Mouse (Mus musculus): Measurements from ENCODE around the gene Mmel1.

Mmel1 gene

GRCm38 (mm10) chr4:154904185-154905071 lies 35.0 kb downstream of the Mmel1 start:
- DNase-seq (ENCODE audit: low read depth, low spot score): peak; percentile 91

GRCm38 (mm10) chr4:154907833-154908232 lies 38.4 kb downstream of the Mmel1 start:
- peak; percentile 73 for DNase-seq (ENCODE audit: low read depth, low spot score)

- DNase-seq (ENCODE audit: low read depth, low spot score): no peak
Observed at GRCm38 (mm10) chr4:154908490-154908889, 39.1 kb downstream of the Mmel1 start.

GRCm38 (mm10) chr4:154910606-154911522 lies 41.5 kb downstream of the Mmel1 start:
- no peak for DNase-seq (ENCODE audit: low read depth, low spot score)

GRCm38 (mm10) chr4:154911644-154912043 lies 42.3 kb downstream of the Mmel1 start:
- DNase-seq (ENCODE audit: low read depth, low spot score): no peak

- DNase-seq (ENCODE audit: low read depth, low spot score): no peak
Observed at GRCm38 (mm10) chr4:154913845-154914244, 44.5 kb downstream of the Mmel1 start.

- DNase-seq (ENCODE audit: low read depth, low spot score): no peak
Observed at GRCm38 (mm10) chr4:154914252-154914651, 44.9 kb downstream of the Mmel1 start.

- DNase-seq (ENCODE audit: low read depth, low spot score): no peak
Observed at GRCm38 (mm10) chr4:154914707-154915106, 45.3 kb downstream of the Mmel1 start.

GRCm38 (mm10) chr4:154915286-154915685 lies 45.9 kb downstream of the Mmel1 start:
- DNase-seq (ENCODE audit: low read depth, low spot score): no peak

GRCm38 (mm10) chr4:154916662-154917061 lies 47.3 kb downstream of the Mmel1 start:
- DNase-seq (ENCODE audit: low read depth, low spot score): no peak

- DNase-seq (ENCODE audit: low read depth, low spot score): no peak
Observed at GRCm38 (mm10) chr4:154922291-154922690, 52.9 kb downstream of the Mmel1 start.

GRCm38 (mm10) chr4:154922931-154923330 lies 53.5 kb downstream of the Mmel1 start:
- DNase-seq (ENCODE audit: low read depth, low spot score): no peak

- no peak for DNase-seq (ENCODE audit: low read depth, low spot score)
Observed at GRCm38 (mm10) chr4:154925413-154925812, 56.0 kb downstream of the Mmel1 start.

- DNase-seq (ENCODE audit: low read depth, low spot score): no peak
Observed at GRCm38 (mm10) chr4:154926969-154927898, 57.8 kb downstream of the Mmel1 start.

GRCm38 (mm10) chr4:154927899-154928337 lies 58.5 kb downstream of the Mmel1 start:
- DNase-seq (ENCODE audit: low read depth, low spot score): no peak

GRCm38 (mm10) chr4:154928395-154929087 lies 59.2 kb downstream of the Mmel1 start, which contains the start of gene Tnfrsf14:
TSS of gene Tnfrsf14 (minus strand) at chr4:154928563.
- DNase-seq (ENCODE audit: low read depth, low spot score): no peak

- DNase-seq (ENCODE audit: low read depth, low spot score): no peak
Observed at GRCm38 (mm10) chr4:154929088-154929660, 59.8 kb downstream of the Mmel1 start.

- no peak for DNase-seq (ENCODE audit: low read depth, low spot score)
Observed at GRCm38 (mm10) chr4:154933306-154933907, 64.0 kb downstream of the Mmel1 start.

GRCm38 (mm10) chr4:154934800-154935199 lies 65.4 kb downstream of the Mmel1 start:
- DNase-seq (ENCODE audit: low read depth, low spot score): no peak

GRCm38 (mm10) chr4:154935788-154936187 lies 66.4 kb downstream of the Mmel1 start:
- DNase-seq (ENCODE audit: low read depth, low spot score): no peak
